Mouse (Mus musculus) intestine, embryonic 14.5 days (tissue): ENCODE measurements at regions not wholly inside any gene's neighbourhood (a gene's known extent, or its start where the extent isn't known, plus 50 kb on each side); places are given as distances from the start of the nearest gene placed in this dataset.

Experiments used
- ATAC-seq: fragments of 200-750 bp; cut with Nextera tagmentation; replicated peaks from 2 replicates; pipeline ENCODE4 v1.8.0; 2017; ENCODE audit warnings: low read depth, moderate number of reproducible peaks, moderate TSS enrichment, moderate library complexity; ENCODE audit not compliant: low FRiP score, low TSS enrichment
- DNase-seq: peaks from one replicate; pipeline ENCODE4 v3.0.0-alpha.2; 2018; ENCODE audit warnings: low spot score
- H3K27ac ChIP-seq: fragments of 300-500 bp; sonication (generic); 2 replicates; pipeline ENCODE4 v1.5.1; 2014; ENCODE audit warnings: low read depth, mild to moderate bottlenecking, control low read depth
- H3K27me3 ChIP-seq: fragments of 300-500 bp; sonication (generic); replicated peaks from 2 replicates; pipeline ENCODE4 v1.6.1; 2014; ENCODE audit warnings: low read length, control low read depth; ENCODE audit not compliant: control insufficient read depth, insufficient read depth
- H3K36me3 ChIP-seq: fragments of 300-500 bp; sonication (generic); 2 replicates; pipeline ENCODE4 v1.6.1; 2014; ENCODE audit warnings: low read length, control low read depth; ENCODE audit not compliant: control insufficient read depth, insufficient read depth
- H3K4me1 ChIP-seq: fragments of 300-500 bp; sonication (generic); replicated peaks from 2 replicates; pipeline ENCODE4 v1.6.1; 2014; ENCODE audit warnings: low read length, control low read depth, mixed read lengths; ENCODE audit not compliant: control insufficient read depth, insufficient read depth
- H3K4me2 ChIP-seq: fragments of 300-500 bp; sonication (generic); 2 replicates; pipeline ENCODE4 v1.6.1; 2014; ENCODE audit warnings: low read length
- H3K4me3 ChIP-seq: fragments of 300-500 bp; sonication (generic); 2 replicates; pipeline ENCODE4 v1.5.1; 2014; ENCODE audit warnings: low read depth, low read length, control low read depth, mixed read lengths
- H3K9ac ChIP-seq: fragments of 300-500 bp; sonication (generic); 2 replicates; pipeline ENCODE4 v1.6.1; 2014; ENCODE audit warnings: mild to moderate bottlenecking, low read length
- H3K9me3 ChIP-seq: fragments of 300-500 bp; sonication (generic); 2 replicates; pipeline ENCODE4 v1.6.1; 2016; ENCODE audit warnings: low read length, control low read depth; ENCODE audit not compliant: control insufficient read depth
- WGBS: fragments of 180-500 bp; shearing (Covaris S2); extraction: QIAGEN DNeasy Blood & Tissue Kit; methylation state at CpG from one replicate; pipeline ENCODE4 v1.1.7; 2014; 5-methylcytosine and 5-hydroxymethylcytosine counted together

DNA sequence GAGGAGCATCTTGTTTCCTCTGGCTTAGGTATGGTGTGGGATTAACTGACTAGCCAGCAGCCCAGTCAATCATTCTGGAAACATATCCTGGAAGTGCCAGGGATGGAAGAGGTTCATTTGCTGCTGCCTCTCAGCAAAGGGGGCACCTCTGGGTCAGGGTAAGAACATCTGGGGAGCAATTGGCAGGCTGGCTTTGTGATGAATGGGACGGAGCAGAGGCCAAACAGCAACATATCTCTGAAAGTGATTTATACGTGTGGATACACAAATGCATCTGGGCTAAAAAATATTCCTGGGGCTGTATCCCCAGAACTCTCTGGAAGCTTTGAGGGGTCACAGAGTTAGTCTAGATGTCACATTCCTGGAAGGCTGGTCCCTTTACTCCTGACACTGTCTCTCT is 257.2 kb upstream of the Tle4 start:
- no peaks in the 10 kb centered on the region for H3K36me3 ChIP-seq
- H3K4me1 ChIP-seq = no peaks in the 10 kb centered on the region; the same call in 1 of the 2 replicates
- 34% methylated on average over 2 of the region's 2 CpGs for WGBS

DNA sequence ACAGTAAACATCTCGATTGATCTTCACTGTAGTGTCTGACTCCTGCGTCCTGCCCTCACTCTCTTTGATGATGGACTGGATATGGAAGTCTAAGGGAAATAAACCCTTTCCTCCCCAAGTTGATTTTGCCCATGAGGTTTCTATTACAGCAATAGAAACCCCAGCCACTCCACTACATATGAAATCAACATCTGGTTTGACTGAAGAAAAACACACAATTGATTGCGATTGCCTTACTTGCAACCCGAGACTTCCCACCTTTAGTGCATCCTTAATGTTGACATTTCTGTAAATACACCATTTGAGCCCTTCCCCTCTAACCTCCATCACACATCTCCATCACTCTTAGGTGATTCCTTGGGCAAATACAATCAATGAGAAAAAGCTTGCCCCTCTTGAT is 255.6 kb upstream of the Tle4 start:
- Histone ChIP-seq H3K27me3 (no peaks in the 10 kb centered on the region), H3K9ac (no peak overlapping the region), H3K36me3 (no peaks in the 10 kb centered on the region), H3K4me2 (no peak overlapping the region), H3K9me3 (no peaks in the 10 kb centered on the region), H3K27ac (no peak overlapping the region), H3K4me3 (no peak overlapping the region), H3K4me1 (no peaks in the 10 kb centered on the region; the same call in 1 of the 2 replicates)
- DNase-seq = no peak
- ATAC-seq = no peak
- WGBS = 61% methylated on average over 4 of the region's 4 CpGs

More for the DNA sequence above, 257.2 kb upstream of the Tle4 start:
- ATAC-seq (no peak), DNase-seq (no peak)
- H3K9me3 ChIP-seq = peaks cover 5% of the 10 kb centered on the region; the same call in 1 of the 2 replicates
- H3K4me3 ChIP-seq = no peak overlapping the region
- no peak overlapping the region for H3K9ac ChIP-seq
- no peaks in the 10 kb centered on the region for H3K27me3 ChIP-seq
- no peak overlapping the region for H3K4me2 ChIP-seq
- no peak overlapping the region for H3K27ac ChIP-seq

DNA sequence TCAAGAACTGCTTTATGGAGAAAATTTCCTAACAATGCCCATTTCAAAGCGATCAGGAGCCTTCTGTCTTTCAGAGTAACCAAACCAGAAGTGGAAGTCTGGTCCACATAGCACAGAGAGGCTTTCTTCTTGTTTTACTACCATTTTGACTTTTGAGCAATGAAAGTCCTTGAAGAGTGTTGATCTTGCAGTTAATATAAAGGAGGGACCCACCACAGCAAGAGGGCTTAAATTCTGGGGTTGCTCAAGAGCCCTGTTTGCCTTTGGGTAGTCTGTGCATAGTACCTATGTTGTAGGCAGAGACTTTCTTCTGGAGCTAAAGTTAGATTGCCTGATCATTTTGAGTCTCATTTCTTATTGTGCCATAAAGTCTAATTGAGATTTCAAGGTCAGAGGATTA is 251.7 kb upstream of the Tle4 start:
- H3K4me1 ChIP-seq = no peaks in the 10 kb centered on the region
- no peaks in the 10 kb centered on the region for H3K36me3 ChIP-seq
- 53% methylated on average over 1 of the region's 1 CpGs for whole genome bisulfite sequencing

DNA sequence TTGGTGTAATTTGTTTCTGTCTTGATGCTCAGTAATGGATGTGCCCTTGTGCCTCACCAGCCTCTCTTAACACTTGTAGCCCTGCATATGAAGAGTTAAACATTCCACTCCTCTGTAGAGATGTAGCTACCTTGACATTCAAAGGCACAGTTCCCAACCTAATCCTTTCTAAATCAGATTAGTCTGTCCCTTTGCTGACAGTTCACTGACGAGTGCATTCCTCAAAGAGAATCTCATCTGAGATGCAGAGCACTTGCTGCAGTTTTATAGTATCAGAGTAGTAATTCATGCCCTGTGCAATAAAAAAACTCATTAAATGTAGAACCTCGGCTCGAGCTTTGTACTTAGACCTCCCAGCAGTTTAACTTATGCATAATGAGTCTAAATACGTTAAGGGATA is 249.3 kb upstream of the Tle4 start:
- 53% methylated on average over 4 of the region's 4 CpGs for WGBS

More for the DNA sequence above, 251.7 kb upstream of the Tle4 start:
- H3K9ac ChIP-seq = no peak overlapping the region
- no peaks in the 10 kb centered on the region for H3K9me3 ChIP-seq
- no peak for DNase-seq
- H3K4me3 ChIP-seq = no peak overlapping the region
- no peak overlapping the region for H3K27ac ChIP-seq
- 0 out of 2 replicates have a peak, but pooled peaks cover 4% of the 10 kb centered on the region for H3K27me3 ChIP-seq
- ATAC-seq = no peak
- H3K4me2 ChIP-seq = no peak overlapping the region

DNA sequence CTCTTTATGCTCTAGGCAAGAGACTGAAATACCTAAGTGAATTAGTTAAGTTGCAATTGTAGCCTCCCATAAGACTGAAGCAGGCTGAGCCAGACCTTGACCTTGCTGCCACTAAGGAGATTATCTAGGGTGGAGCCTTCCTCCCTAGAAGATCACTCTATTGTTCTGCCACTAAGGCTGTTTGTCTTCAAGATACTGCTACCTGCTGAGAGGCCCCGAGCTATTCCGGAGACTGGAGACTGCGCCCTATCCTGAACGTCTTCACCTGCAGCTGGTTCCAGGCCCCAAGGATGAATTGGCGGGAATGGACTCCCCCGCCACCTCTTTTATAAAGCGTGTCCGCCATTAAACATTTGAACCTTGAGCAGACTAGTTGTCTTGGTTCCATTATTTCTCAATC is 237.8 kb upstream of the Tle4 start:
- Histone ChIP-seq H3K27me3 (no peaks in the 10 kb centered on the region), H3K27ac (no peak overlapping the region), H3K36me3 (no peaks in the 10 kb centered on the region), H3K9me3 (no peaks in the 10 kb centered on the region), H3K4me1 (no peaks in the 10 kb centered on the region), H3K9ac (no peak overlapping the region), H3K4me2 (no peak overlapping the region), H3K4me3 (no peak overlapping the region)
- WGBS = 72% methylated on average over 8 of the region's 8 CpGs
- DNase-seq = no peak
- no peak for ATAC-seq

More for the DNA sequence above, 249.3 kb upstream of the Tle4 start:
- Histone ChIP-seq H3K4me1 (no peaks in the 10 kb centered on the region), H3K9ac (no peak overlapping the region), H3K27me3 (0 out of 2 replicates have a peak, but pooled peaks cover 4% of the 10 kb centered on the region), H3K4me2 (no peak overlapping the region), H3K27ac (no peak overlapping the region), H3K4me3 (no peak overlapping the region), H3K36me3 (no peaks in the 10 kb centered on the region), H3K9me3 (no peaks in the 10 kb centered on the region)
- ATAC-seq (no peak), DNase-seq (no peak)

DNA sequence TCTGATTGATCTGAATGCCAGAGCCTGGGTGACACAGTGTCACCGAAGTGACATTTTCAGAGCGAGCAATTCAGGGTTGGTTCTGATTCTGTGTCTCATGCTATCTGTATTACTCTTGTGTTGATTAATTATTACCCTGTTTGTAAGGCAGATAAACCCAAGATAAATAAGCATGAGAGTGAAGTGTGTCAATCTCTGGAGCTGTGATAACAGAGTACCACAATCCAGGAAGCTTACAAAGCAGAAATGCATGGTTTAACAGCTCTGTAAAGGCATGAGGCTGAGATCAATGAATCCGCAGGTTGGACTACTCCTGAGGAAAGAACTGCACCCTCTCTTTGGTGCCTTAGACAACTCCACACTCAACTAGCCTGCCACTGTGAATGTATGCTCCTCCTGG is 218.5 kb upstream of the Tle4 start:
- H3K36me3 ChIP-seq = no peaks in the 10 kb centered on the region
- no peaks in the 10 kb centered on the region for H3K27me3 ChIP-seq
- 73% methylated on average over 3 of the region's 3 CpGs for WGBS
- no peak for DNase-seq
- H3K27ac ChIP-seq = no peak overlapping the region
- H3K9ac ChIP-seq = no peak overlapping the region
- H3K4me3 ChIP-seq = no peak overlapping the region
- no peak overlapping the region for H3K4me2 ChIP-seq
- no peaks in the 10 kb centered on the region for H3K4me1 ChIP-seq
- no peaks in the 10 kb centered on the region for H3K9me3 ChIP-seq
- ATAC-seq = no peak

DNA sequence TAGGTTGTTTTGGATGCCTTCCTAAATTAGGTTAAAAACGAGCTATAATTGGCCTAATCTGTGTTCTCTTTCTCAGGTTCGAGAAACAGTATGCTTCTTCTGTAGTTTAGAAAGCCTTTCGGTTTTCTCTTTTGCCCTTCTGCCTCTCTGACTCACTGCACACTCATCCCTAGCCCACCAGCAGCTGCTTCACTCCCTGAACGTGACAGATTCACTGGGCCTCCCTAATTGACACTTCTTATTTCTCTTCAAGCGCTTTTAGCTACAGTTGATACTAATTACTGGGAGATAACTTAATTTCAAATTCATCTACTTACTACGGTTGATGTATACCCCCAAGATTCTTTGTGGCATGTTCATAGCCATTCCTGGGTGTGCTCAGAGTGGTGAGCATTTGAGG is 208.9 kb upstream of the Tle4 start:
- Histone ChIP-seq H3K4me2 (no peak overlapping the region), H3K9me3 (no peaks in the 10 kb centered on the region), H3K27me3 (no peaks in the 10 kb centered on the region), H3K4me1 (0 out of 2 replicates have a peak, but pooled peaks cover 6% of the 10 kb centered on the region), H3K36me3 (no peaks in the 10 kb centered on the region), H3K9ac (no peak overlapping the region), H3K27ac (no peak overlapping the region), H3K4me3 (no peak overlapping the region)
- WGBS = 74% methylated on average over 6 of the region's 6 CpGs
- no peak for DNase-seq
- ATAC-seq = no peak

DNA sequence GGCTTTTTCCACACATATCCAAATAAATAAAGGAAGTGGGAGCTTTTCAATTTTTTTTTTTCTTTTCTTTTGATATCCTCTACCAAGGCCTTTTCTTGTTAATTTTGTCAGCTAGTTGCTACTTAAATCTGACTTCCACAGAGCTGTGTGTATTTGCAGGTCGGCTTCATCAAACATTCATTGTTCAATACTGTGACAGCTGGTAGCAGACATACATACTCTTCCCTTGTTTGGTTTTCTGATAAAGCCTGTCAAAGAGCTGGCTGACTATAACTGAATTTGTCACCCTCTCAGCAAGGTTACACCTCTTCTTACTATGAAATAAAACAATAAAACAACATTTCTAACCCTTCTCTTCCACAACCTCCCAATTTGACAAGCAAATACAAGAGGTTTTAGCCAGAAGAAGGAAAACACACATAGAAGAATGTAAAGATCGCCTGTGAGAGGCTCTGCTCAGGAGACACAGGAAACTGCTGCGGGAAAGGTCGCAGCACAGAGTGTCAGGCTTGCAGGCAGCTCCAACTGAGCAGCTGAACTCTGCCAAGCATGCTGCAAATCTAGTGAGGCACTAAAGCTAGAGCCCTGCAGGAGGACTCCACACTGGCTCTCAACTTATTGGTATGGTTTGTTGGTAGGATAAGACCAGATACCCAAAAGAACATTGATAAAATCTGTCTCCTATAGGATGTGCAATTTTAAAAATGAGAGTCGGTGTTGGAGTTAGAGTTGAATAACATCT is 205.2 kb upstream of the Tle4 start:
- 15% methylated on average over 5 of the region's 5 CpGs for WGBS
- no peak overlapping the region for H3K27ac ChIP-seq
- no peak overlapping the region for H3K9ac ChIP-seq
- no peaks in the 10 kb centered on the region for H3K27me3 ChIP-seq
- no peaks in the 10 kb centered on the region for H3K36me3 ChIP-seq
- 0 out of 2 replicates have a peak, but pooled peaks cover 6% of the 10 kb centered on the region for H3K4me1 ChIP-seq
- no peaks in the 10 kb centered on the region for H3K9me3 ChIP-seq
- H3K4me2 ChIP-seq = no peak overlapping the region
- DNase-seq (no peak), ATAC-seq (no peak)
- no peak overlapping the region for H3K4me3 ChIP-seq

DNA sequence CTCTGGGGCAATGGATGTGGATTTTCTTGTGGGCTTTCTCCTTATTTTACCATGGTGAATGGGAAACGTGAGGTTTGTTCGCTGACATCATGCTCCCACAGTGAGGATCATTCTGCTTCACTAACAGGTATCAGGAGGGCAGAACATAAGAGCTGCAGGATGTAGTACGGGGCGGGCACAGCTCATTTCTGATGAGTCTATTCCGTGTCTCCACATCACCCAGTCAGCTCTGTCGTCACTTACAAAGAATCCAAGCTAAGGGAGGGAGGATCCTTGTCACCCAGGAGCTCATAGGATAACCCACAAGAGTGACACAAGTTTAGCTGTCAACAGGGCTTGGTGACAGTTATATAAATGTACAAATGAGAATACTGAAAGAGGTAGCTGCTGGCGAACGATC is 203.8 kb upstream of the Tle4 start:
- H3K4me1 ChIP-seq = 0 out of 2 replicates have a peak, but pooled peaks cover 6% of the 10 kb centered on the region
- ATAC-seq = no peak
- no peaks in the 10 kb centered on the region for H3K27me3 ChIP-seq
- H3K4me3 ChIP-seq = no peak overlapping the region
- DNase-seq = no peak
- 87% methylated on average over 8 of the region's 8 CpGs for WGBS
- H3K36me3 ChIP-seq = no peaks in the 10 kb centered on the region
- H3K9ac ChIP-seq = no peak overlapping the region
- no peaks in the 10 kb centered on the region for H3K9me3 ChIP-seq
- no peak overlapping the region for H3K27ac ChIP-seq
- no peak overlapping the region for H3K4me2 ChIP-seq
